Mouse (Mus musculus): ENCODE measurements around the gene Dlgap3. TPM values are rescaled to one million over a fixed set of nuclear protein-coding genes. Genes with fewer than 3 reads are reported as not detected.
A peak's percentile ranks its signal among the peaks of the same experiment; 100 is the strongest.

Dlgap3 gene
- 0.56 and 0.63 TPM in 2 replicates for polyA plus RNA-seq (2015; fragmentation: Nextera tagmentation; extraction: Ambion mirVana)

DNA sequence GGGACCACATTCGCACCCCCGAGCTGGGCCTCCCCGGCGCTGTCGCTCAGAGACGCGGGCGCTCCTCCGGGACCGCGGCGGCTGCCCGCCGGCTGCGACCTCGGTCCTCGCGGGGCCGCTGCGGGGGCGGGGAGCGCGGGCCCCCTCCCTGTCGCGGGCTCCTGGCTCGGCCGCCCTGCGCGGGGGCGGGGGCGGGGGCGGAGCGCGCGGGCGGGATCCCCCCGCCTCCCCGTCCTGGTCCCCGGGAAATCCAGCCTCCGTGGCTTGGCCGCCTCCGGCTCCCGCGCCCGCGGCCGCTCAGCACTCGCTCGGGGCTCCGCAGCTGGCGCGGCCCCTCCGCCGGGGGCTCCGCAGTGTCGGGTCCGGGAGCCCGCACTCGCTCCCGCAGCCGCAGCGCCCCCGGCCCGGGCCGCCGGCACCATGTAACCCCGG is at the start of gene Dlgap3:
Gene Dlgap3, plus strand, starts transcription at position 291 of the 432 bp plus-strand sequence.
- 0 out of 2 replicates have a peak, but pooled peaks have one; percentile 25 for ATAC-seq (ENCODE audit: insufficient number of reproducible peaks, low FRiP score, low TSS enrichment, low read depth)
- no peaks in the 10 kb centered on the region for H3K9me3 ChIP-seq
- H3K9ac ChIP-seq = peak within 1 kb of the TSS; percentile 51
- peak within 1 kb of the TSS; percentile 100 for H3K4me2 ChIP-seq
- WGBS = 0% methylated on average over 33 of the region's 67 CpGs
- H3K27me3 ChIP-seq = peaks cover 72% of the 10 kb centered on the region
- no peaks in the 10 kb centered on the region for H3K36me3 ChIP-seq
- peak within 1 kb of the TSS; percentile 65 for H3K4me3 ChIP-seq
- H3K27ac ChIP-seq = no peak within 1 kb of the TSS
- H3K4me1 ChIP-seq = peaks cover 24% of the 10 kb centered on the region

GRCm38 (mm10) chr4:127123391-127123790 is 45.6 kb upstream of the Dlgap3 start, which contains the start of gene Tmem35b:
Gene Tmem35b (plus strand): TSS chr4:127123691.
- Histone ChIP-seq H3K4me1 (peaks cover 7% of the 10 kb centered on the region; the same call in 1 of the 2 replicates), H3K9me3 (no peaks in the 10 kb centered on the region), H3K4me2 (no peak within 1 kb of the TSS), H3K9ac (no peak within 1 kb of the TSS), H3K27ac (no peak within 1 kb of the TSS), H3K36me3 (peaks cover 3% of the 10 kb centered on the region; the same call in 1 of the 2 replicates), H3K4me3 (no peak within 1 kb of the TSS), H3K27me3 (no peaks in the 10 kb centered on the region)
- ATAC-seq (ENCODE audit: insufficient number of reproducible peaks, low FRiP score, low TSS enrichment, low read depth) = no peak
- 91% methylated on average over 5 of the region's 5 CpGs for WGBS

DNA sequence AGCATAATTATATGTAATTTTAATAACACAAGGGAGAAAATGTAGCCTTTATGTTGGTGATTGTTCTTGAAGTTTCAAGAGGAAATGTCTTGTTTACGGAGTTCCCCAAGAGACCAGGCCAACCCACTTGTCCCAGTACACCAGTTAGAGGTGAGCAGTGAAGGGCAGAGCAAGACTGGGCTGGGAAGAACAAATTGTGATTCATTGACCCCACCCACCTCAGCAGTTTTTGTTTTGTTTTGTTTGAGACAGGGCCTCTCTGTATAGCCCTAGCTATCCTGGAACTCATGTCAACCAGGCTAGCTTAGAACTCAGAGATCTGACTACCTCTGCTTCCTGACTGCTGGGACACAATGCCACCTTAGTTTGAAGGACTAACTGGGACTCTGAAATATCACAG is 44.7 kb upstream of the Dlgap3 start:
- ATAC-seq (ENCODE audit: insufficient number of reproducible peaks, low FRiP score, low TSS enrichment, low read depth) = no peak
- 91% methylated on average over 1 of the region's 1 CpGs for WGBS
- Histone ChIP-seq H3K4me3 (no peak overlapping the region), H3K36me3 (peaks cover 3% of the 10 kb centered on the region; the same call in 1 of the 2 replicates), H3K27me3 (no peaks in the 10 kb centered on the region), H3K9me3 (no peaks in the 10 kb centered on the region), H3K27ac (no peak overlapping the region), H3K4me2 (no peak overlapping the region), H3K4me1 (peaks cover 7% of the 10 kb centered on the region; the same call in 1 of the 2 replicates), H3K9ac (no peak overlapping the region)

- Histone ChIP-seq H3K27ac (peak overlapping the region; percentile 28; the same call in 1 of the 2 replicates), H3K36me3 (no peaks in the 10 kb centered on the region; the same call in 1 of the 2 replicates), H3K4me1 (peaks cover 7% of the 10 kb centered on the region; the same call in 1 of the 2 replicates), H3K27me3 (no peaks in the 10 kb centered on the region), H3K4me3 (peak overlapping the region; percentile 56), H3K4me2 (peak overlapping the region; percentile 65), H3K9ac (peak overlapping the region; percentile 54), H3K9me3 (no peaks in the 10 kb centered on the region)
- 1% methylated on average over 35 of the region's 35 CpGs for WGBS
- ATAC-seq (ENCODE audit: insufficient number of reproducible peaks, low FRiP score, low TSS enrichment, low read depth) = peak; percentile 90
Measured at GRCm38 (mm10) chr4:127125834-127126463, 43.1 kb upstream of the Dlgap3 start.

GRCm38 (mm10) chr4:127134687-127135086 is 34.3 kb upstream of the Dlgap3 start:
- Histone ChIP-seq H3K36me3 (no peaks in the 10 kb centered on the region), H3K9me3 (no peaks in the 10 kb centered on the region), H3K4me2 (no peak overlapping the region), H3K4me3 (no peak overlapping the region), H3K27ac (no peak overlapping the region), H3K9ac (no peak overlapping the region), H3K27me3 (no peaks in the 10 kb centered on the region), H3K4me1 (0 out of 2 replicates have a peak, but pooled peaks cover 2% of the 10 kb centered on the region)
- ATAC-seq (ENCODE audit: insufficient number of reproducible peaks, low FRiP score, low TSS enrichment, low read depth) = no peak
- WGBS = 48% methylated on average over 1 of the region's 1 CpGs

DNA sequence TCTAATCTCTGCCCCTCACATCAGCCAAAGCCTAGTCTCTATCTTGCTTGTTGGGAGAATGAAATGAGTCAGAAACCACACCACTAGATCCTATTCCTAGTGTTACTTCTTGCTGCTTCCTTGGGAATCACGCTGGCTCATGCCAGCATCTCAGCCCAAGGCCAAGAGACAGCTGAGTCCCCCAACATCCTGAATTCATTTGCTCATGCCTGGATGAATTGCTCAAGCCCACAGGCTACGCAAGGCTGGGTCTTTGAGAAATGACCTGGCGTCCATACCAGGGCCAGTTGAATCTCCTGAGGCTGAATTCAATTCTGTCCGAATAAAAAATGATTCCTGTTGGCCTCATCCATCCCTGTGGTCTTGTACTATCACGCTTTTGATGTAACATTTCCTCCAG is 31.4 kb upstream of the Dlgap3 start:
- no peaks in the 10 kb centered on the region for H3K36me3 ChIP-seq
- no peak for ATAC-seq (ENCODE audit: insufficient number of reproducible peaks, low FRiP score, low TSS enrichment, low read depth)
- no peaks in the 10 kb centered on the region for H3K27me3 ChIP-seq
- H3K4me2 ChIP-seq = no peak overlapping the region
- no peak overlapping the region for H3K27ac ChIP-seq
- H3K9ac ChIP-seq = no peak overlapping the region
- 0 out of 2 replicates have a peak, but pooled peaks cover 2% of the 10 kb centered on the region for H3K4me1 ChIP-seq
- no peaks in the 10 kb centered on the region for H3K9me3 ChIP-seq
- WGBS = 77% methylated on average over 5 of the region's 5 CpGs
- H3K4me3 ChIP-seq = no peak overlapping the region

DNA sequence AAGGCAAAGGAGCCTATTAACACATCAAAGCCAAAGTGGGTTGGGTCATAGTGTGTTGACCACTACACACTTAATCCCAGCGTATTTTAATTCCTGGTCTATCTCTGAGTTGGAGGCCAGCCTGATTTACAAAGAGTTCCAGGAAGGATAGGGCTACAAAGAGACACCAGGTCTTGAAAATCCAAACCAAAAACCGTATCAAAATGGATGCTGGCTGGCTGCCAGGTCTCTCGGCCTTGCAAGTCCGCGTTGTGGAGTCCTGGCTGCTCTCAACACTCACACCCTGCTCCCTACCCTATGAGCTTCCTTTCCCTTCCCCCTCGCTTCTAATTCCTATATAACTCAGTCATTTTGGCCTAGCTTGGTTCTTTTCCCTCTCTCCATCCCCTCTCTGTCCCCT is 30.5 kb upstream of the Dlgap3 start:
- WGBS = 42% methylated on average over 6 of the region's 6 CpGs
- H3K27ac ChIP-seq = no peak overlapping the region

DNA sequence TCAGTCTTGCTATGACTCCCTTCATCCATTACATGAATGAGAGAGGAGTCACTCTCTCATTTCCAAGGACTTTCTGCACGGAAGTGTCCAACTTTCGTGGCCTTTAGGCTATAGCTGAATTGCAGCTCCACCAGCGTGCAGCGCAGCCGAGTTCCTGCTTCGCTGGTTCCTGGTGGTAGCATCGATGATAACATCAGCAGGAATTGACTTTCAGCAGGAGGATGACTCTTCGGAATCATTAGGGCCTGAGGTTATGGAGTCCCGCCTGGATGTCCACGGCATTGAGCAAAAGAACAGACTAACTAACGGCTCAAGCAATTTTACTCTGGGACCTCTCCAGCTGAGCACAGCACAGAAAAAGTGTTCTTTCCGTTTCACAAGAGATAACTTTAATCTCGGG is 19.0 kb upstream of the Dlgap3 start:
- H3K27ac ChIP-seq = no peak overlapping the region
- H3K36me3 ChIP-seq = no peaks in the 10 kb centered on the region
- no peak for ATAC-seq (ENCODE audit: insufficient number of reproducible peaks, low FRiP score, low TSS enrichment, low read depth)
- H3K4me3 ChIP-seq = no peak overlapping the region
- no peak overlapping the region for H3K4me2 ChIP-seq
- no peak overlapping the region for H3K9ac ChIP-seq
- WGBS = 85% methylated on average over 13 of the region's 13 CpGs
- no peaks in the 10 kb centered on the region for H3K27me3 ChIP-seq
- H3K4me1 ChIP-seq = no peaks in the 10 kb centered on the region
- H3K9me3 ChIP-seq = no peaks in the 10 kb centered on the region

More for the DNA sequence above, 30.5 kb upstream of the Dlgap3 start:
- Histone ChIP-seq H3K4me1 (0 out of 2 replicates have a peak, but pooled peaks cover 2% of the 10 kb centered on the region), H3K27me3 (no peaks in the 10 kb centered on the region), H3K9ac (no peak overlapping the region), H3K4me2 (no peak overlapping the region), H3K9me3 (no peaks in the 10 kb centered on the region), H3K36me3 (no peaks in the 10 kb centered on the region), H3K4me3 (no peak overlapping the region)
- no peak for ATAC-seq (ENCODE audit: insufficient number of reproducible peaks, low FRiP score, low TSS enrichment, low read depth)

DNA sequence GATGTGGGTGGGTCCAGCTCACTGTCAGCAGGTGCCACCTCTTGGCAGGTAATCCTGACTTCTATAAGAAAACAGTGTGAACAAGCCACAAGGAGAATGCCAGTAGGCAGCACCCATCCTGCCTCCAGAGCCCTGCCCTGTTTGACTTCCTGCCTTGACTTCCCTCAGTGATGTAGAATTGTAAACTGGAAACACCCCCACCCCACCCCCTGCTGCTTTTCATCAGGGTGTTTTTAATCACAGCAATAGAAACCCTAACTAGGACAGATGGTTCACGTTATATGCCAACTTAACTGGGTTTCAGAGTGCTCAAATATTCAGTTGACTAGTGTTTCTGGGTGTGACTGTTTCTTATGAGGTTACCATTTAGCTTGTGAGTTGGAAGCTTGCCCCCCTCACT is 15.7 kb upstream of the Dlgap3 start:
- WGBS = 33% methylated on average over 1 of the region's 1 CpGs
- Histone ChIP-seq H3K27ac (no peak overlapping the region), H3K4me3 (no peak overlapping the region), H3K27me3 (no peaks in the 10 kb centered on the region), H3K36me3 (no peaks in the 10 kb centered on the region), H3K4me2 (no peak overlapping the region), H3K9ac (no peak overlapping the region), H3K9me3 (no peaks in the 10 kb centered on the region), H3K4me1 (no peaks in the 10 kb centered on the region)
- no peak for ATAC-seq (ENCODE audit: insufficient number of reproducible peaks, low FRiP score, low TSS enrichment, low read depth)

- Histone ChIP-seq H3K4me2 (no peak overlapping the region), H3K4me1 (no peaks in the 10 kb centered on the region), H3K9me3 (no peaks in the 10 kb centered on the region), H3K9ac (no peak overlapping the region), H3K36me3 (no peaks in the 10 kb centered on the region), H3K27me3 (no peaks in the 10 kb centered on the region), H3K27ac (no peak overlapping the region), H3K4me3 (no peak overlapping the region)
- 61% methylated on average over 5 of the region's 5 CpGs for WGBS
- ATAC-seq (ENCODE audit: insufficient number of reproducible peaks, low FRiP score, low TSS enrichment, low read depth) = no peak
Measured at GRCm38 (mm10) chr4:127155757-127156156, 13.2 kb upstream of the Dlgap3 start.

- Histone ChIP-seq H3K27ac (no peak overlapping the region), H3K4me2 (no peak overlapping the region), H3K9ac (no peak overlapping the region), H3K9me3 (no peaks in the 10 kb centered on the region), H3K36me3 (no peaks in the 10 kb centered on the region), H3K4me1 (no peaks in the 10 kb centered on the region), H3K27me3 (no peaks in the 10 kb centered on the region), H3K4me3 (no peak overlapping the region)
- ATAC-seq (ENCODE audit: insufficient number of reproducible peaks, low FRiP score, low TSS enrichment, low read depth) = no peak
- WGBS = 72% methylated on average over 4 of the region's 4 CpGs
Measured at GRCm38 (mm10) chr4:127157746-127158145, 11.3 kb upstream of the Dlgap3 start.

DNA sequence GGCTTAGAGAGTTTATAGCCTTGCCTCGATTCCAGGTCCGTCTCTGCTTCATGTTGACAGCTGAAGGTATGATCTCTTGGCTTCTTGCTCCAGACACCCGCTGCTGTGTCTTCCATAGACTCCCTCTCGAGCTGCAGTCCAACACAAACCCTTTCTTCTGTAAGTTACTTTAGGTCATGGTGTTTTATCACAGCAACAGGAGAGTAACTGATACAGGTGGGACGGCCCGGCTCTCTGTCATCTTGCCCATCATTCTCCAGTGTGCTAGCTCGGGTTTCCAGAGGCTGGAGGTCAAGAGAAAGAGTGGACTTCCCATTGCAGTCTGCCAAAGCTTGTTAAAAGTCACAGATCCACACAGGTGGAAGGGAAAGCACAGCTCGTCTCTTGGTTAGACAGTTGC is 5.1 kb upstream of the Dlgap3 start:
- WGBS = 65% methylated on average over 8 of the region's 8 CpGs
- H3K9me3 ChIP-seq = no peaks in the 10 kb centered on the region

More for the DNA sequence above, 5.1 kb upstream of the Dlgap3 start:
- Histone ChIP-seq H3K27ac (no peak overlapping the region), H3K4me1 (peaks cover 13% of the 10 kb centered on the region), H3K27me3 (peaks cover 29% of the 10 kb centered on the region), H3K4me2 (no peak overlapping the region), H3K36me3 (no peaks in the 10 kb centered on the region), H3K9ac (no peak overlapping the region), H3K4me3 (no peak overlapping the region)
- no peak for ATAC-seq (ENCODE audit: insufficient number of reproducible peaks, low FRiP score, low TSS enrichment, low read depth)
